Mouse (Mus musculus) heart, adult 2 months (tissue): ENCODE measurements at regions not wholly inside any gene's neighbourhood (a gene's known extent, or its start where the extent isn't known, plus 50 kb on each side); places are given as distances from the start of the nearest gene placed in this dataset.

Experiments used
- CTCF ChIP-seq: fragments of 200-600 bp; IDR thresholded peaks from 2 replicates; pipeline ENCODE4 v1.8.1; 2022; ENCODE audit warnings: antibody characterized with exemption, mild to moderate bottlenecking, moderate library complexity
- POLR2A ChIP-seq: fragments of 200-500 bp; IDR thresholded peaks from 2 replicates; pipeline ENCODE4 v1.6.1; 2011; ENCODE audit warnings: mild to moderate bottlenecking, low read depth, low read length, control low read depth; ENCODE audit not compliant: insufficient read depth

DNA sequence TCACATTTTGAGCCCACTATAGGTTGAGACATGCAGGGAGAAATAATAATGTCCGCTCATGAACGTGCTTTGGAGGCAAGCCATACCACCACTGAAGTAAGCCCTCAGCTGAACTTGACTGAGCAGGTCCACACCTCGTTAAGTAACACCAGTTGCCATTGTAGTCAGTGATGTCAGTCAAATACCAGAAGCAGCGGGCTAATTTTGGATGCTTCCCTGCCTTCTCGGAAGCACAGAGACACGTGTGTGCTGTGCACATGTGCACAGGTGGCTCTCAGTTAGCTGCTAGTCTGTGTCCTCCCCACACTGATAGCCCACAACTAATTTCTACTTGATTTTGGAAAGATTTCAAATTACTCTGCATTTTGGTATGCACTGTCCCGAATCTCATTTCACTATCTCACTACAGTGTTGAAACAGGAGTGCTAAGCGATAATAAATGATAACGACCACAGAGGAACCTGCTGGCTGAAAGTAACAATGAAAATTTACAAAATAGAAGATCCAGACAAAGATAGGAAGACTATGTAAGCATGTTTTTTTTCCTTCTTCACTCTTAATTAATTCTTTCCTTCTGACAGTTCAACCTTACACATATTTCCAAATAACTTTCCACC is 62.9 kb upstream of the Prep start:
- TF ChIP-seq POLR2A (no peak), CTCF (no peak)
